Mouse (Mus musculus) central nervous system, embryonic 11.5 days (tissue): ENCODE measurements around the gene Slc16a1. TPM values are rescaled to one million over a fixed set of nuclear protein-coding genes. Genes with fewer than 3 reads are reported as not detected.

Experiments
- polyA plus RNA-seq: library from polyadenylated mRNA; depleted of rRNA; stranded (reverse); fragments of >200 nt; gene quantifications from 2 replicates; pipeline ENCODE4 v1.2.3, GENCODE M21; 2012; rRNA removed

Slc16a1 gene
- polyA plus RNA-seq: 22.6 and 23.5 TPM in 2 replicates

DNA sequence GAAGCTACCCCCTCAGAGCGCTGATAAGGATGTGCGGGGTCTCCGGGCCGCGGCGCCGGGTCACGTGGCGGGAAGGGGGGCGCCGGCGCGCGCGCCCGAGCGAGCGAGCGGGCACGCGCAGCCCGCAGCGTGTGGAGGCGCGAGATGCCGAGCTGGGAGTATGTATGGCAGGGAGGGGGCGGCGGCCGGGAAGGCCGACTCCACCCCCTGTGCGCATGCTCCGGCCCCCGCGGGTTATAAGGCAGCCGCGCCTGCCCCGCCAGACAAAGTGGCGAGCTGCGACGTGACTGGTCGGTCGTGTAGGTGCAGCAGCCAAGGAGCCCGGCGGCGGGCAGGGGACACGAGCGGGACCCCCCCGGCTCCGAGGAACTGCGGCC lies at the start of gene Slc16a1:
TSS of gene Slc16a1 (plus strand) at position 266 of the 377 bp plus-strand sequence.

Other genes starting within 250 kb of the Slc16a1 start
- 12.6 and 20.3 TPM in 2 replicates for gene Lrig2, start 126.8 kb upstream of the Slc16a1 start, polyA plus RNA-seq
- gene Ppm1j, start 142.4 kb downstream of the Slc16a1 start, polyA plus RNA-seq: 1.2 and 1.6 TPM in 2 replicates
- 0.11 and 0.27 TPM in 2 replicates for gene Fam19a3, start 143.2 kb downstream of the Slc16a1 start, polyA plus RNA-seq
- 72.9 and 101 TPM in 2 replicates for gene Rhoc, start 149.7 kb downstream of the Slc16a1 start, polyA plus RNA-seq
- gene Mov10, start 179.9 kb downstream of the Slc16a1 start, polyA plus RNA-seq: 12.4 and 22.2 TPM in 2 replicates
- gene St7l, start 225.3 kb downstream of the Slc16a1 start, polyA plus RNA-seq: 15.5 and 16.6 TPM in 2 replicates
- 53.1 and 103 TPM in 2 replicates for gene Capza1, start 225.8 kb downstream of the Slc16a1 start, polyA plus RNA-seq